Mouse (Mus musculus): ENCODE results near the gene Gm9837.

Gm9837 gene

GRCm38 (mm10) chr11:53469968-53470695, at the start of gene Gm9837:
Gm9837 (minus strand) TSS chr11:53470479.
- DNase-seq: peak; percentile 76 to 82

- DNase-seq: peak; percentile 26 to 45
Observed at GRCm38 (mm10) chr11:53519207-53520121, 49.2 kb upstream of the Gm9837 start, which contains the start of gene Sept8. Sept8 (plus strand) TSS chr11:53519257.

- no peak for DNase-seq
Observed at GRCm38 (mm10) chr11:53518759-53519158, 48.5 kb upstream of the Gm9837 start.

- DNase-seq: peak; percentile 32 to 49
Observed at GRCm38 (mm10) chr11:53516775-53517627, 46.7 kb upstream of the Gm9837 start.

- DNase-seq: no peak
Observed at GRCm38 (mm10) chr11:53510351-53510750, 40.1 kb upstream of the Gm9837 start.

- no peak for DNase-seq
Observed at GRCm38 (mm10) chr11:53508591-53508990, 38.3 kb upstream of the Gm9837 start.

- DNase-seq: no peak
Observed at GRCm38 (mm10) chr11:53508152-53508551, 37.9 kb upstream of the Gm9837 start.

GRCm38 (mm10) chr11:53507098-53507805, 37.0 kb upstream of the Gm9837 start:
- no peak for DNase-seq

GRCm38 (mm10) chr11:53505026-53505663, 34.9 kb upstream of the Gm9837 start:
- DNase-seq: no peak

GRCm38 (mm10) chr11:53504376-53504775, 34.1 kb upstream of the Gm9837 start:
- DNase-seq: no peak

GRCm38 (mm10) chr11:53503738-53504137, 33.5 kb upstream of the Gm9837 start:
- DNase-seq: no peak

GRCm38 (mm10) chr11:53502039-53502765, 31.9 kb upstream of the Gm9837 start:
- DNase-seq: no peak

GRCm38 (mm10) chr11:53500569-53500968, 30.3 kb upstream of the Gm9837 start:
- DNase-seq: no peak

- peak in 1 of 2 experiments; percentile 31 for DNase-seq
Observed at GRCm38 (mm10) chr11:53496946-53497345, 26.7 kb upstream of the Gm9837 start.

GRCm38 (mm10) chr11:53495417-53495816, 25.1 kb upstream of the Gm9837 start:
- no peak for DNase-seq

- DNase-seq: no peak
Observed at GRCm38 (mm10) chr11:53493243-53493955, 23.1 kb upstream of the Gm9837 start.

- no peak for DNase-seq
Observed at GRCm38 (mm10) chr11:53491954-53492401, 21.7 kb upstream of the Gm9837 start.

- no peak for DNase-seq
Observed at GRCm38 (mm10) chr11:53489421-53489820, 19.1 kb upstream of the Gm9837 start.

GRCm38 (mm10) chr11:53489007-53489406, 18.7 kb upstream of the Gm9837 start:
- no peak for DNase-seq
